Mouse (Mus musculus): ENCODE results near the gene Gm20388.

GRCm38 (mm10) chr8:122111745-122112144 lies 2201.1 kb downstream of the Gm20388 start:
- TF ChIP-seq CTCF (IDR thresholded peaks at IDR 0.05; ENCODE audit: low read depth, low read length) (no peak), GATA2 (IDR thresholded peaks at IDR 0.05; ENCODE audit: borderline replicate concordance, low read depth, low read length) (no peak)

All from G1E (cell line).